Mouse (Mus musculus): ENCODE measurements around the gene Esp6.
"Not testable (repeated sequence)": the region's sequence is repeated elsewhere in the genome, so short reads cannot be mapped to it uniquely, and the experiment has no call there.

The Esp6 gene

DNA sequence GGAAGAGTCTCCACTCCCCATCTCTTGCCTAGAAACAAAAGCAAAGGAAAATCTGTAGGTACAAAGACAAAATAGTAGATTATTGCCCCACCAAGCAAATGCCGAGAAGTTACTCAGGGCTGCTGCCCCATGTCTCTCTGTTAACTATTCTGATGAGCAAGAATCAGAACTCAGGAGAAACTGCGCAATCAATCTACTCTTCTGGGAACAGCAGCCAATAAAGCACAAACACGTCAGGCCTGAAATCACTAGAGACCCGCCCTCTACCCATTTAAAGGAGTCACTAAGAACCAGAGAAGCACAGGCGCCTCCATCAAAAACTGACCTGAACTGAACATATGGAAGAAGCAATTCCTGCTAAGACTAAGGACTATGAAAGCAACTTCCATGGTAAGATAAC lies at the start of gene Esp6:
TSS of gene Esp6 (plus strand) at position 301 of the 400 bp plus-strand sequence.
- no peak for DNase-seq (ENCODE audit: low spot score)

DNA sequence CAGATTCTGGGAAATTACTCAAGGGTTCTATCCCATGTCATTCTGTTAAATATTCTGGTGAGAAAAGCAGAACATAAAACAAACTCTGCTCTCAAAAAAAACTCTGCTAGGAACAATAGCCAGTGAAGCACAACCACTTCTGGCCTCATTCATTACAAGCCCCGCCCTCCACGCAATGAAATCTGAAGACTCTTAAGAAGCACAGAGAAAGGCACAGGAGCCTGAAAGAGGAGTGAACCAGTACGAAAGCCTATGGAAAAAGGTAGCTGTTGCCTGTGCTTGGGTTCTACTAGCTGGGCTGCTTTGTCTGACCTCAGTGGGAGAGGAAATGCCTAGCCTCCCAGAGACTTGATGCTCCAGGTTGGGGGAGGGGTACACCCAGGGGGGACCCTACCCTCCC lies 41.5 kb upstream of the Esp6 start, which contains the start of gene Esp8:
TSS of gene Esp8 (plus strand) at position 205 of the 400 bp plus-strand sequence.
- DNase-seq (ENCODE audit: low spot score) = no peak

DNA sequence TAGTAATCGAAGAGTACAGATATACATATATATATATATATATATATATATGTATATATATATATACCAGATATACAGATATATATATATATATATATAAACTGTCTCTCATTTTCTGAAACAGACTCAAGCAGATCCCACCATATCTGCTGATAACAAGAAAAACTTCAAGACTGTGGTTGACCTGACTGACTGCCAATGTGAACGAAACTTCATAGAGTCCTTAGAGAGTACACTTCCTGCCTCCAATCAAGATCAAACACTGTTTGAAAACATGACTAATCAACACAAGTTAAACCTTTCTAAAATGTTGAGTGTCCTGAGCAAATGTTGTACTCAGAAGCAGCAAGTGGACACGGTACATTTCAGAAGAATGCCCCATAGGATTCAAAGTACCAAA lies 31.5 kb upstream of the Esp6 start:
- DNase-seq (ENCODE audit: low spot score) = no peak

DNA sequence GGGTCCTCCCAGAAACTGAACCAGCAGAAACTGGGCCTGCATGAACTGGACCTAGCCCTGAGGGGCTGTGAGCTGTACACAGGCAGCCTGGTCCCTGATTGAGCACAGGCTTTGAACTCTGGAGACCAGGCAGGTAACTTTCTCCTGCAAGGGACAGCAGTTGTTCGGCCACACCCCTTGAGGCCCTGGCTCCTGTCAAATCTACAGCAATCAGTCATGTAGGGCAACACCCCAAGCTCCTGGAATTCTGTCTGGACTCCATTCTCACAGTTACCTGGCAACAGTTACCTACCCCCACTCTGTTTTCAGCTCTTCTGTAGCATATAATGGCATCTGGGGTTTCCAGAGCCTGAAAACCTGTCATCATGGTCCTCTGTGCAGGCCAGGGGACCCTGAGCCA lies 30.2 kb upstream of the Esp6 start:
- no peak for DNase-seq (ENCODE audit: low spot score)

DNA sequence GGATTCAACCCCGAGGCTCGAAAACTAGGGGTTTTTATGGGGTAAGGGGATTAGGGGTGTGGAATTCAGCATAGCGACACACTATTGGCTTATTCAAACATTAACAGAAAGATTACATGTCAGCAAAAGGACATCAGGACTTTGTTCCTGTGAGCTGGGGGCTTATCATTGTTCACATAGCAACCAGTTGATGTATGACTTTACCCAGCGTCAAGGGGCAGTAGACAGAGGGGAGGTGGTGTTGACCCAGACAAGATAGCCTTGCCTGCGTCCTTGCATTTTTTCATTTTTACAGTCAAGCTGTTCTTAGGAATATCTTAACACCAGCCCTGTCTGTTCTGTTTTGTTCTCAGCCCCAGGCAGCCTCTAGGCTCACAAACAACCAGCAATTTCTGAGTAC lies 14.3 kb upstream of the Esp6 start:
- DNase-seq (ENCODE audit: low spot score) = not testable (repeated sequence)

DNA sequence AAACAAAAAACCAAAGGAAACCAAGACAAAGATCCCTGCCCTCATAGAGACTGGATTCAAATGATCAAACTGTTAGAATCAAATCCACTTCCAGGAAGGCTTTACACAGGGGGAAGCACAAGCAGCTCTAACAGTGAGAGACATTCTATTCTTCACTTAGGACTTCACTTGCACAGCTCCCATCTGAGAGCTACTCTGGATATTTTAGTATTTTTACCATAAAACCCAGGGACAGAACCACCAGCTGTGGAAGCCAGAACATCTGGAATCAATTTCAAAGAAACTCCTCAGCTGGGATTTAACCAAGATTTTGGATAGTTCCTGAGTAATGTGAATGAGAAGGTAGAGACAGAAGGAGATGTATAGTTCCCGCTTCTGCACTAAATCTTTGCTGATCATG lies 7.8 kb upstream of the Esp6 start:
- no peak for DNase-seq (ENCODE audit: low spot score)

DNA sequence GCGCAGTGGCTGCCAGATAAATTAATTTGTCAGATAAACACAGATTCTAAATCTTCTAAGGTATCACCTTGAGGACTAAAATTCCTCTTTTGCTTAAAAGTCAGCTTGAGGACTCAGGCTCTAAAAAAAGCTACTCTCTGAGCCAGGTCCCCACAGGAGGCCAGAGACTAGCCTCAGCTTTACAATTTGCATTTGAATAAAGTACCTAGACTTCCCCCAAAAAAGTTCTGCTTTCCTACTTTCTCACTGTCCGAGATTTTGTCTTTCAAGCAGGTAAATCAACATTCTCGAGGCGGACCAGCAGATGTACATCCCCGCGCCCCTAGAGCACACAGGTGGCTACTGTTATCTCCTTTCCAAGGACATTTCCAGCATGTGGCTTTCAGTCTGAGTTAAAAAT lies 22.6 kb downstream of the Esp6 start:
- DNase-seq (ENCODE audit: low spot score) = not testable (repeated sequence)

DNA sequence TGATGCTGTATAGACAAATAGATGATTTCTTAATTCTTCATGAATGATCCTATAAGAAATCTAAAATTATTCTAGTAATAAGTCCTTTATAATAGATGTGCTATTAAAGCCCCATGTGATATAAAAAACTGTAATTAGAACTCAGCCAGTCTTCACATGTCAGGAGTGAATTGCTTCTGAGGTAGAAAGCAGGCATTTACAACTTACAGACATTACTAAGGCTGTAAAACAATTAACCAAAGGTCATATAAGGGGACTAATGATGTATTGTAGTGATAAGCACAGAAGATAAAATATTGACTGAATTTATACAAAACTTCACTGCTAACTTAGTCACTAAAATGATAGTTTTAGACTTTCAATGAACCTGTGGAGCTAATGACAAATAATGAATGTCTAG lies 30.0 kb downstream of the Esp6 start:
- DNase-seq (ENCODE audit: low spot score) = no peak

DNA sequence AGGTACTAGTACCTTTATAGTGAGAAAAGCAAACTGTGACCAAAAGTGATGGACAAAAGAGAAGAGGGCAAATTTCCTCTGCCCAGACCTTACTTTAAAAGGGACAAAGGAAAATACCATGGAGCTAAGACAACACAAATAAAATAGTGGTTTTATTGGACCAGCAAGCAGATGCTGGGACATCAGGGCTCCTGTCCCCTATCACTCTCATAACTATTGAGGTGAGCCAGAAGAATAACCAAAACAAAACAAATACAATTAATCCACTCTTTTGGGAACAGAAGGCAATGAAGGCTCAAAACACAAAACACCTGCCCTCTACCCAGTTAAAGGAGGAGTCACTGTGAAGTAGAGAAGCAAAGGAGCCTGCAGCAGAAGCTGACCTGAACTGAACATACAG lies 37.0 kb downstream of the Esp6 start, which contains the start of gene Esp4:
TSS of gene Esp4 (plus strand) at position 301 of the 400 bp plus-strand sequence.
- no peak for DNase-seq (ENCODE audit: low spot score)

Measured in layer of hippocampus, adult 9-10 months (tissue).